Mouse (Mus musculus) forebrain, embryonic 16.5 days (tissue): ENCODE measurements around the gene Itgb3bp. TPM values are rescaled to one million over a fixed set of nuclear protein-coding genes. Genes with fewer than 3 reads are reported as not detected.
A peak's percentile ranks its signal among the peaks of the same experiment; 100 is the strongest.

Experiments
- ATAC-seq: fragments of 200-750 bp; cut with Nextera tagmentation; 2 replicates; pipeline ENCODE4 v1.8.0; 2017; ENCODE audit warnings: mild to moderate bottlenecking, moderate library complexity
- H3K27ac ChIP-seq: fragments of 300-500 bp; sonication (generic); 2 replicates; pipeline ENCODE4 v1.5.1; 2014; ENCODE audit warnings: low read length, control low read depth
- H3K27me3 ChIP-seq: fragments of 300-500 bp; sonication (generic); replicated peaks from 2 replicates; pipeline ENCODE4 v1.6.1; 2014; ENCODE audit warnings: low read length; ENCODE audit not compliant: control insufficient read depth, insufficient read depth
- H3K36me3 ChIP-seq: fragments of 300-500 bp; sonication (generic); 2 replicates; pipeline ENCODE4 v1.6.1; 2014; ENCODE audit not compliant: control insufficient read depth, insufficient read depth
- H3K4me1 ChIP-seq: fragments of 300-500 bp; sonication (generic); replicated peaks from 2 replicates; pipeline ENCODE4 v1.6.1; 2014; ENCODE audit warnings: low read length; ENCODE audit not compliant: control insufficient read depth, insufficient read depth
- H3K4me2 ChIP-seq: fragments of 300-500 bp; sonication (generic); 2 replicates; pipeline ENCODE4 v1.6.1; 2014; ENCODE audit warnings: mild to moderate bottlenecking, low read length, control low read depth
- H3K4me3 ChIP-seq: fragments of 300-500 bp; sonication (generic); replicated peaks from 2 replicates; pipeline ENCODE4 v1.5.1; 2014; ENCODE audit warnings: mild to moderate bottlenecking, low read length, control low read depth
- H3K9ac ChIP-seq: fragments of 300-500 bp; sonication (generic); replicated peaks from 2 replicates; pipeline ENCODE4 v1.6.1; 2014; ENCODE audit warnings: low read depth, low read length, control low read depth
- H3K9me3 ChIP-seq: fragments of 300-500 bp; sonication (generic); 2 replicates; pipeline ENCODE4 v1.6.1; 2016; ENCODE audit warnings: low read length; ENCODE audit not compliant: control insufficient read depth
- WGBS: fragments of 180-500 bp; shearing (Covaris S2); extraction: QIAGEN DNeasy Blood & Tissue Kit; methylation state at CpG from one replicate; pipeline ENCODE4 v1.1.7; 2014; 5-methylcytosine and 5-hydroxymethylcytosine counted together
- polyA plus RNA-seq: library from polyadenylated mRNA; unstranded; fragments of >200 nt; fragmentation: Nextera tagmentation; extraction: Ambion mirVana; gene quantifications from 2 replicates; pipeline ENCODE4 v1.2.1, GENCODE M21; 2015

The Itgb3bp gene
- polyA plus RNA-seq, 1 experiment from 2014 or later = 17.6 TPM

GRCm38 (mm10) chr4:99958084-99958815 is 28.6 kb upstream of the Itgb3bp start:
- Histone ChIP-seq H3K4me3 (no peak overlapping the region), H3K36me3 (no peaks in the 10 kb centered on the region), H3K27ac (no peak overlapping the region), H3K27me3 (no peaks in the 10 kb centered on the region), H3K9me3 (no peaks in the 10 kb centered on the region), H3K4me2 (no peak overlapping the region), H3K9ac (no peak overlapping the region), H3K4me1 (no peaks in the 10 kb centered on the region)
- ATAC-seq = no peak
- WGBS = 84% methylated on average over 7 of the region's 7 CpGs

GRCm38 (mm10) chr4:99957186-99957585 is 27.6 kb upstream of the Itgb3bp start:
- no peaks in the 10 kb centered on the region for H3K9me3 ChIP-seq
- H3K36me3 ChIP-seq = no peaks in the 10 kb centered on the region
- no peak for ATAC-seq
- H3K9ac ChIP-seq = no peak overlapping the region
- 93% methylated on average over 4 of the region's 4 CpGs for WGBS
- H3K4me2 ChIP-seq = no peak overlapping the region
- H3K27ac ChIP-seq = no peak overlapping the region
- H3K27me3 ChIP-seq = no peaks in the 10 kb centered on the region
- no peak overlapping the region for H3K4me3 ChIP-seq
- no peaks in the 10 kb centered on the region for H3K4me1 ChIP-seq

- H3K36me3 ChIP-seq = no peaks in the 10 kb centered on the region
- 74% methylated on average over 10 of the region's 10 CpGs for WGBS
- H3K4me3 ChIP-seq = no peak overlapping the region
- no peaks in the 10 kb centered on the region for H3K9me3 ChIP-seq
- H3K27ac ChIP-seq = no peak overlapping the region
- no peak for ATAC-seq
- no peak overlapping the region for H3K9ac ChIP-seq
- no peaks in the 10 kb centered on the region for H3K4me1 ChIP-seq
- H3K4me2 ChIP-seq = no peak overlapping the region
- H3K27me3 ChIP-seq = no peaks in the 10 kb centered on the region
Measured at GRCm38 (mm10) chr4:99955396-99955795, 25.8 kb upstream of the Itgb3bp start.

- no peaks in the 10 kb centered on the region for H3K4me1 ChIP-seq
- H3K27ac ChIP-seq = no peak overlapping the region
- no peak overlapping the region for H3K4me3 ChIP-seq
- no peak for ATAC-seq
- H3K4me2 ChIP-seq = no peak overlapping the region
- no peaks in the 10 kb centered on the region for H3K27me3 ChIP-seq
- WGBS = 100% methylated on average over 2 of the region's 2 CpGs
- H3K36me3 ChIP-seq = no peaks in the 10 kb centered on the region
- H3K9me3 ChIP-seq = no peaks in the 10 kb centered on the region
- no peak overlapping the region for H3K9ac ChIP-seq
Measured at GRCm38 (mm10) chr4:99953904-99954303, 24.3 kb upstream of the Itgb3bp start.

- 95% methylated on average over 1 of the region's 1 CpGs for WGBS
- no peaks in the 10 kb centered on the region for H3K9me3 ChIP-seq
- no peaks in the 10 kb centered on the region for H3K27me3 ChIP-seq
- ATAC-seq = no peak
- H3K4me1 ChIP-seq = no peaks in the 10 kb centered on the region
- no peaks in the 10 kb centered on the region for H3K36me3 ChIP-seq
- H3K4me3 ChIP-seq = no peak overlapping the region
- no peak overlapping the region for H3K4me2 ChIP-seq
- no peak overlapping the region for H3K27ac ChIP-seq
- H3K9ac ChIP-seq = no peak overlapping the region
Measured at GRCm38 (mm10) chr4:99947896-99948295, 18.3 kb upstream of the Itgb3bp start.

GRCm38 (mm10) chr4:99947192-99947591 is 17.6 kb upstream of the Itgb3bp start:
- H3K4me3 ChIP-seq = no peak overlapping the region
- H3K9ac ChIP-seq = no peak overlapping the region
- no peak overlapping the region for H3K4me2 ChIP-seq
- H3K4me1 ChIP-seq = no peaks in the 10 kb centered on the region
- H3K9me3 ChIP-seq = no peaks in the 10 kb centered on the region
- H3K36me3 ChIP-seq = no peaks in the 10 kb centered on the region
- peak; percentile 73 for ATAC-seq
- H3K27ac ChIP-seq = no peak overlapping the region
- H3K27me3 ChIP-seq = no peaks in the 10 kb centered on the region
- 94% methylated on average over 1 of the region's 1 CpGs for WGBS

GRCm38 (mm10) chr4:99946516-99946915 is 16.9 kb upstream of the Itgb3bp start:
- Histone ChIP-seq H3K9me3 (no peaks in the 10 kb centered on the region), H3K27ac (no peak overlapping the region), H3K9ac (no peak overlapping the region), H3K4me1 (no peaks in the 10 kb centered on the region), H3K36me3 (no peaks in the 10 kb centered on the region), H3K27me3 (no peaks in the 10 kb centered on the region), H3K4me2 (no peak overlapping the region), H3K4me3 (no peak overlapping the region)
- no peak for ATAC-seq
- WGBS = 88% methylated on average over 2 of the region's 2 CpGs

- Histone ChIP-seq H3K27me3 (no peaks in the 10 kb centered on the region), H3K36me3 (no peaks in the 10 kb centered on the region), H3K9ac (no peak overlapping the region), H3K4me3 (no peak overlapping the region), H3K4me2 (no peak overlapping the region), H3K9me3 (no peaks in the 10 kb centered on the region), H3K27ac (no peak overlapping the region), H3K4me1 (no peaks in the 10 kb centered on the region)
- ATAC-seq = no peak
- 86% methylated on average over 7 of the region's 7 CpGs for whole genome bisulfite sequencing
Measured at GRCm38 (mm10) chr4:99945011-99945410, 15.4 kb upstream of the Itgb3bp start.

- Histone ChIP-seq H3K27me3 (no peaks in the 10 kb centered on the region), H3K9ac (no peak overlapping the region), H3K36me3 (no peaks in the 10 kb centered on the region), H3K4me2 (no peak overlapping the region), H3K27ac (no peak overlapping the region), H3K4me3 (no peak overlapping the region), H3K9me3 (no peaks in the 10 kb centered on the region), H3K4me1 (no peaks in the 10 kb centered on the region)
- ATAC-seq = no peak
- WGBS = 80% methylated on average over 2 of the region's 2 CpGs
Measured at GRCm38 (mm10) chr4:99944606-99945005, 15.0 kb upstream of the Itgb3bp start.
